Mouse (Mus musculus): ENCODE data around the gene Micu1. TPM values are rescaled to one million over a fixed set of nuclear protein-coding genes. Genes with fewer than 3 reads are reported as not detected.

Gene Micu1
- polyA plus RNA-seq, 1 experiment from 2014 or later = 52.4 TPM

DNA sequence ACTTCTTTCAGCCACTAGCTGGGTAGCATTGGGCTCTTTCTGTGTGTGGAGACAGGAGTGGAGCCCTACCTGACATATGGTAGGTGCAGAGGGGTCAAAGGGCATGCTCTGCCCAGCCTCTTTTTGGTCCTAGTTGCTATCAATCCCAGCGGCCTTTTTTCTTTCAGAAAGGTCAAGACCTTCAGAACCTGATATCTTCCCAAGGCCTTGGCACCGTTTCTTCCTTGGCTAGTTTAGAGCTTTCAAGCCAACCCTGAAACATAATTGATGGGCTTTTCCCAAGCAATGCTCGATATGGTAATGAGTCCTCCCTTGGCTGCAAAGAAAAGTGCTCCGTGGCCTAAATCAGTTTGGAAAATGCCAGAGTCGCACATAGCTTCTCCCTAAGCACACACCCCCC is 140.8 kb downstream of the Micu1 start:
- H3K27me3 ChIP-seq = no peaks in the 10 kb centered on the region
- ATAC-seq (no peak), DNase-seq (ENCODE audit: low read depth, low spot score) (no peak)
- CTCF ChIA-PET = no interaction called here
- in situ Hi-C loops (cut with MboI; ENCODE audit: low pct_unique_long_range_greater_than_20kb) = no loop called here
- POLR2A ChIA-PET = interaction anchor here (0.6 kb wide), 1 partner anchor 23 kb away, joined by 3 read pairs; no protein-coding TSS in a partner anchor
- TF ChIP-seq CTCF (IDR thresholded peaks at IDR 0.05) = no peak

DNA sequence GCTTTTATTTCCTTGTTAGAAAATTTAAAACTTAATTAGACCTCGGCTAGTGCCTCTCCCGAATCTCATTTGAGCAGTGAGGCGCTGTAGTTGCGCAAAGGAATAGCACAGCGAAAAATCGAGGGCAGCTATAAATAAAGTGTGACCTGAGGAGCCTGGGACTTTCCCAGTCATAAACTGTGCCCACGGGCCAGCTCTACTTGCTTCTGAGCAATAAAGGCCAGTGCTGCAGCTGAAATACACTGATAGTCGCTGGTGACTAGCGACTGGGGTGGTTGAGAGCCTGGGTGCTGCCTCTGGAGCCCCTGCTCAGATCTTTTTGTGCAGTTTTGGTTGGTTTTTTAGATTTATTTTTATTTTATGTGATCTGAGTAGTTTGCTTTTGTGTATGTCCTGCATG is 142.4 kb downstream of the Micu1 start:
- ChIA-PET CTCF (no interaction called here), POLR2A (no interaction called here)

DNA sequence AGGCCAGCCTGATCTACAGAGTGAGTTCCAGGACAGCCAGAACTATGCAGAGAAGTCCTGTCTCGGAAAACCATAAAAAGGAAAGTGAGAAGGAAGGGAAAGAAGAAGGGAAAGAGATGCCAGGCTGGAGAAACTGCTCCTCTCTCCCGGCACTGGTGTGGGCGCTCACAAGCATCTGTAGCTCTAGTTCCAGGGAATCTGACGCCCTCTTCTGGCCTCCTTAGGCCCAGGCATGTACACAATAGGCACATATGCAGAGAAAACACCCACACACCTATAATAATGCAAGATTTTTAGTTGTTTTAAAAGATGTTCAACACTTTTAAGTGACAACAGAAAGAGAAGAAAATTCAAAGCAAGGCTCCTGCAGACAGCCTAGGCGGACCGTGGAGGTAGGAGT is 144.1 kb downstream of the Micu1 start:
- in situ Hi-C loops (cut with MboI; ENCODE audit: low pct_unique_long_range_greater_than_20kb) = no loop called here
- ChIA-PET CTCF (interaction anchor here (0.6 to 1.3 kb wide), 2 partner anchors 18 to 1570 kb away, joined by 4 to 6 read pairs; no protein-coding TSS in a partner anchor), POLR2A (no interaction called here)
- no peak for DNase-seq (ENCODE audit: low read depth, low spot score)
- peak; percentile 41 for TF ChIP-seq CTCF (IDR thresholded peaks at IDR 0.05)
- no peaks in the 10 kb centered on the region for H3K27me3 ChIP-seq
- no peak for ATAC-seq

More for the DNA sequence above, 142.4 kb downstream of the Micu1 start:
- in situ Hi-C loops (cut with MboI; ENCODE audit: low pct_unique_long_range_greater_than_20kb) = no loop called here
- ATAC-seq = no peak
- H3K27me3 ChIP-seq = no peaks in the 10 kb centered on the region
- no peak for DNase-seq (ENCODE audit: low read depth, low spot score)
- no peak for TF ChIP-seq CTCF (IDR thresholded peaks at IDR 0.05)

DNA sequence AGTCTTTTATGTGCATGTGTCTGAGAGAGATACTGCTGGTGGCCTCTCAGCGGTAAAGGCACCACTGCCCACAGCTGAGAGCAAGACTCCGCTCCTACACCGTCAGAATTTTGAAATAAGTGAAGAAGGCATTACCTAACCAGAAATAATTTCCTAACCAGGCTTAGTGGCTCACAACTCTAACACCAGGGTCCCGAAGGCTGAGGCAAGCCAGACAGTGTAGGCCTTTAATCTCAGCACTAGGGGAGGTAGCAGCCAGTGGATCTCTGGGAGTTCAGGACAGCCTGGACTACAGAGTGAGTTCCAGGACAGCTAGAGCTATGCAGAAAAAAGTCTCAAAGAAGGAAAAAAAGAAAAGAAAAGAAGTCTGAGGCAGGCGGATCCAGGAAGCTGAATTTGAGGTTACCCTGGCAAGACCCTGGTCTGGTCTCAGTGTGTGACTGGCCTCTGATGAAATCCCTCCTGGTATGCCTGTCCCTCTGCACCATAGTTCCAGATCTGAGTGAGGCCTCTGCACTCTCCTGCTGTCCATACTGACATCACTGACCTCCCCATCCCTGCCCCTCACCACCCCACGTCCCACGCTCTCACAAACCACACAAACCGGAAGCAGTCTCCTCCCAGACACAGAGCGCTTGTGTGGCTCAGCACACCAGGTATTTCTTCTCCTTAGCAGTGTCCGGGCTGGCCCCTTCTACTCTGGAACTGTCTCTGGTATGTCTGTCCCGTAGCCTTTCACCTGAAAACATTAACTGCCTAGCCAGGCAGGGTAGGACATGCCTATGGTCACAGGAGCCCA is 146.0 kb downstream of the Micu1 start:
- no peaks in the 10 kb centered on the region for H3K27me3 ChIP-seq
- ATAC-seq (no peak), DNase-seq (ENCODE audit: low read depth, low spot score) (no peak)
- in situ Hi-C loops (cut with MboI; ENCODE audit: low pct_unique_long_range_greater_than_20kb) = no loop called here
- ChIA-PET POLR2A (no interaction called here), CTCF (interaction anchor here (1.0 to 1.1 kb wide), 2 partner anchors 16 to 17 kb away, joined by 3 to 5 read pairs; no protein-coding TSS in a partner anchor)
- no peak for TF ChIP-seq CTCF (IDR thresholded peaks at IDR 0.05)

DNA sequence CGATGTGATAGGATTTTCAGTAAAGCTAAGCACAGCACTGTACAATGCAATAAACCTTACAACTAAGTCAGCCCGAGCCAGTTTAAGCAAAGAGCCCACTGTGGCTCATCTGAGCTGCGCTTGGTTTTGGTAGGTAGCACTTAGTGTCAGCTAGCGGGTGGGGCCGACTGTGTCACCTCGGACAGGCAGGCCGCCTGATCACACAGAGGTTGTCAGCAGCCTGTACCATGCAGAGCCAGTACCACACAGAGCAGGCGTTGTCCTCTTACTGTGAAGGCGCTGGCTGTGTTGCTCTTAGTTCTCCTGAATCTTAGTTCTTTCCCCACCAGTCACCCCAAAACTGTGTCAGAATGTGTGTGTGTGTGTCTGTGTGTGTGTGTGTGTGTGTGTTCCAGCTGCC is 146.7 kb downstream of the Micu1 start:
- ChIA-PET POLR2A (no interaction called here), CTCF (interaction anchor here (1.1 kb wide), 1 partner anchor 16 kb away, joined by 5 read pairs; no protein-coding TSS in a partner anchor)
- no peaks in the 10 kb centered on the region for H3K27me3 ChIP-seq
- DNase-seq (ENCODE audit: low read depth, low spot score) = no peak
- in situ Hi-C loops (cut with MboI; ENCODE audit: low pct_unique_long_range_greater_than_20kb) = no loop called here
- no peak for ATAC-seq
- no peak for TF ChIP-seq CTCF (IDR thresholded peaks at IDR 0.05)

DNA sequence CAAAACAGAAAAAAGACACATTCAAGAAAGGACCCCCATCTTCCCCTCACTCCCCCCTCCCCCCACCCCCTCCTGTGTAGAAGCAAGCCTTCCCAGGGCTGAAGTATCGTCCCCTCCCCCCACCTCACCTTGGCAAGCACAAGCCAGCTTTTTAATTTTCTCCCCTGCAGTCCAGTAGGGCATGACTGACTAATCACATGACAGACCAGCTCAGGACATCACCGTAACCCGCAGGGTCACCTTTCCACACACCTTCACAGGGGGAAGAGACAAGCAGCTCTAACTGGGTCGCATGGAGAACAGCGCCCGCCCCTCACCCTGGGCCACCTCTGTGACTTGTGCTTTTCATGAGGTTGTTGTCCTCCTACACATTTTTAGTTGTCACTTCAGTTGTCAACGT is 147.1 kb downstream of the Micu1 start:
- CTCF ChIA-PET = interaction anchor here (1.1 kb wide), 1 partner anchor 15 kb away, joined by 5 read pairs; no protein-coding TSS in a partner anchor
- no peaks in the 10 kb centered on the region for H3K27me3 ChIP-seq
- TF ChIP-seq CTCF (IDR thresholded peaks at IDR 0.05) = no peak
- POLR2A ChIA-PET = no interaction called here
- ATAC-seq (no peak), DNase-seq (ENCODE audit: low read depth, low spot score) (no peak)
- in situ Hi-C loops (cut with MboI; ENCODE audit: low pct_unique_long_range_greater_than_20kb) = no loop called here

DNA sequence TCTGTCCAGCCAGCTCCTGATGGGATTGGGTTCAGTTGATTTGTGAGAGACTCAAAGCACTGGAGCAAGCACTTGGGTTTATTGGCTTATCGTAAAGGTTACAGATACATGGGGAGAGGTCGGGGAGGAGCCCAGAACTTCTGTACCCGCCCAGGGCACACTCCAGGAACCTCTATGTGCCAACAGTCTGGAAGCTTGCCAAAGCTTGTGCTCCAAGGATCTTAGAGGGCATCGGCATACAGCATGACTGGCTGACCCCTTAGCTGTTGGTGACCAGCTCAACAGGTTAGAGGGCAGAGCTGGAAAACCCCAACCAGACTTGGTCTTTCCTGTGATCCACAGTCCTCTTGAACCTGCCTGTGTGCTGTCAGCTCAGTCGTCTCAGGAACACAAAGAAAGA is 154.9 kb downstream of the Micu1 start:
- ATAC-seq = no peak
- ChIA-PET CTCF (no interaction called here), POLR2A (no interaction called here)
- in situ Hi-C loops (cut with MboI; ENCODE audit: low pct_unique_long_range_greater_than_20kb) = no loop called here
- TF ChIP-seq CTCF (IDR thresholded peaks at IDR 0.05) = no peak
- no peak for DNase-seq (ENCODE audit: low read depth, low spot score)
- no peaks in the 10 kb centered on the region for H3K27me3 ChIP-seq

DNA sequence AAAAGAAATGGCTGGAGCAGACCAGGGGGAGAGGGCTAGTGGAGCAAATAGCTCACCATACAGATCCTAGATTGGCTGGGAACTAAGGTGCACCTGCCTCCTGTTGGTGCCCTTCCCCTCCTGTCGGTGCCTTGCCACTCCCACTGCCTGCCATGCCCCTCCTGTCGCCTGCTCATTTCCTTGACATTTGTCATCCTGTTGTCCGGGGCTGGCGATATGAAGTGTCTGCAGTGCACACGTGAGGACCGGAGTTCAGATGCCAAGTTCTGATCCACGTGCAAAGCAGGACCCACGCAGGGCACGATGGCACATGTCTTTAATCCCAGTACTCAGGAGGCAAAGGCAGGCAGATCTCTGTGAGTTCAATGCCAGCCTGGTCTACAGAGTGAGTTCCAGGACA is 158.4 kb downstream of the Micu1 start:
- ChIA-PET POLR2A (no interaction called here), CTCF (no interaction called here)
- TF ChIP-seq CTCF (IDR thresholded peaks at IDR 0.05) = no peak
- ATAC-seq (no peak), DNase-seq (ENCODE audit: low read depth, low spot score) (no peak)
- in situ Hi-C loops (cut with MboI; ENCODE audit: low pct_unique_long_range_greater_than_20kb) = loop anchor here (10.0 kb wide), 2 partner anchors 556 to 696 kb away; no protein-coding TSS in a partner anchor
- H3K27me3 ChIP-seq = no peaks in the 10 kb centered on the region

DNA sequence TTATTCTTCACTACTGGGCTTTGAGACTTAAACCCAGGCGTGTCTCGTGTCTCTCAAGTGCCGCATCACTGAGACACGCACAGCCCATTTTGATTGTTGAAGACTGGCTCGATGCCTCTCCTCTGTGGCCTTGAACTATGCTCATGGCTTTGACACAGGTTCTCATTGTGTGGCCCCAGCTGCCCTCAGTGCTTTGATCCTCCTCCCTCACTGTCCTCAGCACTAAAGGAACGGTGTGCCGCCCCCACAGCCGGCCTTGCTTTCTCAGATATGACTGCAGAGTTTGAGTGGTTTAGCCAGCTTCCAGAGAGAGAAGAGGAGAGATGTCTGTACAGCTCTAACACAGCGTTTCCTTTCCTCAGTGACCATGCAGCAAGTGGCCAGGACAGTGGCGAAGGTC is 158.9 kb downstream of the Micu1 start:
- in situ Hi-C loops (cut with MboI; ENCODE audit: low pct_unique_long_range_greater_than_20kb) = loop anchor here (10.0 kb wide), 2 partner anchors 556 to 696 kb away; no protein-coding TSS in a partner anchor
- ChIA-PET POLR2A (no interaction called here), CTCF (no interaction called here)
- no peak for TF ChIP-seq CTCF (IDR thresholded peaks at IDR 0.05)
- H3K27me3 ChIP-seq = no peaks in the 10 kb centered on the region
- no peak for ATAC-seq
- DNase-seq (ENCODE audit: low read depth, low spot score) = no peak

DNA sequence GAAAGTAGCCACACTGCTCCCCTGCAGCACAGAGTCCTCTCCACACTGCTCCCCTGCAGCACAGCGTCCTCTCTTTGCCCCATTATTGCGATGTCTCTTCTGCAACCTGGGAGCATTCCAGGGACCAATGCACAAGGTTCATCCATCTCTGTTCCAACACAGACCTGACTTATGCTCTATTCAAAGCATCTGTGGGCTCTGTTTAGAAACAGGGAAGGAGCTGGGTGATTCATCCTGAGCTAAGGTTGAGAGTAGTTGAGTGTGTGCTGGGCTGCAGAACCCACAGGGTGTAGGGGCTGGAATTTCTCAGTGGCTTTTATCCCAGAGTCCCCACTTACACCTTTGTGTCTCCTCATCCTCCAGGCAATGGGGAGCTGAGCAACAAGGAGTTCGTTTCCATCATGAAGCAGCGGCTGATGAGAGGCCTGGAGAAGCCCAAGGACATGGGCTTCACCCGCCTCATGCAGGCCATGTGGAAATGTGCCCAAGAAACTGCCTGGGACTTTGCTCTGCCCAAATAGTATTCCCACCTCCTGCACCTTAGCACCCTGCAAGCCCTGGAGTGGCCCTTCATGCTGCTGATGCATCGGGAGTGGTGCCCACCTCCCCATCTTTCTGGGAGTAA is 160.7 kb downstream of the Micu1 start:
- no peaks in the 10 kb centered on the region for H3K27me3 ChIP-seq
- DNase-seq (ENCODE audit: low read depth, low spot score) = no peak
- POLR2A ChIA-PET = no interaction called here
- ATAC-seq = no peak
- CTCF ChIA-PET = interaction anchor here (1.9 kb wide), 1 partner anchor 16 kb away, joined by 4 read pairs; no protein-coding TSS in a partner anchor
- in situ Hi-C loops (cut with MboI; ENCODE audit: low pct_unique_long_range_greater_than_20kb) = loop anchor here (10.0 kb wide), 2 partner anchors 558 to 698 kb away; no protein-coding TSS in a partner anchor
- no peak for TF ChIP-seq CTCF (IDR thresholded peaks at IDR 0.05)

DNA sequence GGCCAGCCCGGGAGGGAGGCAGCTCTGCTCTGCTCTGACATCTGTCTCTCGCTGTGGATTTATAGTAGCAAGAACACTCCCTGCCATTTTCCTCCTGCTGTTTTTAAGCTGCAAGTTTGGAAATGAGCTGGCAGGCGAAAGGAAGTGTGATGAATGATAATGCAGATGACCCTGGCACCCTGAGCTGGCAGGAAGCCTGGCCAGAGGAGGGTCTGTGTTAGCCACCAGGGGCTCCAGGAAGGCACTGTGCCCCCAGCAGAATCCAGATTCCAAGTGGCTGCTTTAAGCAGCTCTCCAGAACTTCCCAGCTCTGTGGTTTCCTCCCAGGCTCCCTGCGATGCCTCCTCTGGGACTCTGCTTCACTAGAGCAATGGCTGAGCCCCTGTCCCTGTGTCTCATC is 161.3 kb downstream of the Micu1 start:
- in situ Hi-C loops (cut with MboI; ENCODE audit: low pct_unique_long_range_greater_than_20kb) = loop anchor here (10.0 kb wide), 2 partner anchors 559 to 699 kb away; no protein-coding TSS in a partner anchor
- DNase-seq (ENCODE audit: low read depth, low spot score) = no peak

More for the DNA sequence above, 161.3 kb downstream of the Micu1 start:
- ChIA-PET CTCF (interaction anchor here (1.7 to 1.9 kb wide), 3 partner anchors 15 to 413 kb away, joined by 3 to 5 read pairs (median 4); no protein-coding TSS in a partner anchor), POLR2A (no interaction called here)
- no peak for ATAC-seq
- no peaks in the 10 kb centered on the region for H3K27me3 ChIP-seq
- no peak for TF ChIP-seq CTCF (IDR thresholded peaks at IDR 0.05)

Measured in Patski (cell line).